Mouse (Mus musculus) C2C12 (cell line): Measurements from ENCODE around the gene Lamc1.

ENCODE experiments used
- CTCF ChIP-seq: IDR thresholded peaks from one replicate; pipeline ENCODE4 v1.5.1; 2011; ENCODE audit not compliant: control insufficient read depth, insufficient read depth, insufficient read length
- FOSL1 ChIP-seq: IDR thresholded peaks from one replicate; pipeline ENCODE4 v1.8.0; 2011; ENCODE audit warnings: mild to moderate bottlenecking, low read length; ENCODE audit not compliant: poor library complexity, insufficient read depth, severe bottlenecking
- MAX ChIP-seq: IDR thresholded peaks from one replicate; pipeline ENCODE4 v1.6.1; 2011; ENCODE audit warnings: mild to moderate bottlenecking, control low read depth
- USF1 ChIP-seq: IDR thresholded peaks from one replicate; pipeline ENCODE4 v1.6.1; 2011; ENCODE audit warnings: low read depth, mild to moderate bottlenecking, control low read depth, moderate library complexity

DNA sequence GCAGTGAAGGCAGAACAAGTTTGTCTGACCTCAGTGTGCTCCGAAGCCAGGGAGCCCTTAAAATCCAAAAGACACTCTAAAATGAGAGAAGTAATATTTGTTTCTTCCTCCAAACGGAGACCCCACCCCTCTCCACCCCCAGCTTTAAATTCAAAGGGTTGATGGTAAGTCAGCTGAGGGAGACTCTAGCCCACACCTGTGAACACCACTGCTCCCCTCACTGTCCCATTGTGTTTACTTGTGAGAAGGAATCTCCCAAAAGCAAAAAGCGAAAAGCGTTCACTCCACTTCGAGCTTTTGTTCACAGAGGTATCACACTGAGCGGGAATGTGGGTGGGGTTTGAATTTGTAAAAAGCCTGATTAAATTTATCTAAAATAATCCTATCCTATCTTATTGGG, 43.9 kb upstream of the Lamc1 start:
- TF ChIP-seq MAX (no peak), CTCF (no peak), USF1 (no peak), FOSL1 (no peak)
